Mouse (Mus musculus) liver, adult 2 months (tissue): ENCODE data around the gene Coro2b. TPM values are rescaled to one million over a fixed set of nuclear protein-coding genes. Genes with fewer than 3 reads are reported as not detected.
A peak's percentile ranks its signal among the peaks of the same experiment; 100 is the strongest.

Experiments used
- DNase-seq: peaks from one replicate; pipeline ENCODE4 v3.0.0-alpha.2; 2011; ENCODE audit warnings: low read depth, low spot score; ENCODE audit errors: extremely low read depth
- H3K27ac ChIP-seq: fragments of 200-500 bp; replicated peaks from 2 replicates; pipeline ENCODE4 v1.5.1; 2012; ENCODE audit warnings: low read depth, mild to moderate bottlenecking, control low read depth, inconsistent platforms, low read length; ENCODE audit not compliant: insufficient read depth
- H3K27me3 ChIP-seq: fragments of 200-500 bp; 2 replicates; pipeline ENCODE4 v1.6.1; 2012; ENCODE audit warnings: mild to moderate bottlenecking, moderate library complexity, low read length, inconsistent platforms; ENCODE audit not compliant: control insufficient read depth, insufficient read depth
- H3K36me3 ChIP-seq: fragments of 200-500 bp; 2 replicates; pipeline ENCODE4 v1.6.1; 2012; ENCODE audit warnings: low read length, inconsistent platforms; ENCODE audit not compliant: control insufficient read depth, insufficient read depth
- H3K4me1 ChIP-seq: fragments of 200-500 bp; 2 replicates; pipeline ENCODE4 v1.6.1; 2011; ENCODE audit warnings: low read length; ENCODE audit not compliant: control insufficient read depth, insufficient read depth
- H3K4me3 ChIP-seq: fragments of 200-500 bp; 2 replicates; pipeline ENCODE4 v1.5.1; 2011; ENCODE audit warnings: low read depth, mild to moderate bottlenecking, control low read depth, low read length, moderate library complexity; ENCODE audit not compliant: insufficient read depth
- H3K79me2 ChIP-seq: fragments of 200-500 bp; 2 replicates; pipeline ENCODE4 v1.6.1; 2012; ENCODE audit warnings: inconsistent platforms, mild to moderate bottlenecking, low read length, moderate library complexity; ENCODE audit not compliant: control insufficient read depth, insufficient read depth
- H3K9ac ChIP-seq: fragments of 200-500 bp; 2 replicates; pipeline ENCODE4 v1.6.1; 2012; ENCODE audit warnings: low read depth, mild to moderate bottlenecking, control low read depth, inconsistent platforms, low read length
- CTCF ChIP-seq: fragments of 200-500 bp; IDR thresholded peaks from 2 replicates; pipeline ENCODE4 v1.5.1; 2011; ENCODE audit warnings: low read depth, low read length, control low read depth
- POLR2A ChIP-seq: fragments of 200-500 bp; IDR thresholded peaks from 2 replicates; pipeline ENCODE4 v1.6.1; 2011; ENCODE audit warnings: low read length, control low read depth; ENCODE audit not compliant: insufficient read depth; ENCODE audit errors: extremely low read depth
- WGBS: fragments of 180-500 bp; shearing (Covaris S2); methylation state at CpG from one replicate; pipeline ENCODE4 v1.1.7; 2018; 5-methylcytosine and 5-hydroxymethylcytosine counted together
- polyA plus RNA-seq: library from polyadenylated mRNA; depleted of rRNA; stranded (reverse); fragments of >200 nt; gene quantifications from 2 replicates; pipeline ENCODE4 v1.2.3, GENCODE M21; 2012
- total RNA-seq: library from RNA; depleted of rRNA; stranded (reverse); fragments of >200 nt; gene quantifications from 2 replicates; pipeline ENCODE4 v1.2.3, GENCODE M21; 2014

Gene Coro2b
- total and polyA plus RNA-seq, 2 experiments: 1.5 to 2.7 TPM

DNA sequence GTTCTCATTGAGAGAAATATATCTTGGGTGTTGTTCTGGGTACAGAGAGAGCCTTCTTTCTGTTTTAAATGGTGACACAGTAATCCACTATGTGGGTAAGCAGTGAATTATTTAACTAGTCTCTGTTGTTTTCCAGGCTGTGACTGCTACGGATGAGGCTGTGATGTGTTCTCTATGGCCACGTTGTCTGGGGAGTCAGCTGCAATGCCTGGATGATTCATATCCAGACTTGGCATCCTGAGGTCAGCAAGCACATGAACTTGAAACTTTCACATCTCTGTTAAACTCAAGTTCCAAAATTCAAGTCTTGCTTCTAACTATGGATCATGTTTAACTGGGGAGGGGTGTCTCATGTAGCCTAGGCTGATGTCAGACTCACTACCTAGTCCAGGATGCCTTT lies 142.7 kb downstream of the Coro2b start:
- Histone ChIP-seq H3K79me2 (no peaks in the 10 kb centered on the region), H3K27me3 (no peaks in the 10 kb centered on the region), H3K9ac (no peak overlapping the region), H3K4me1 (no peaks in the 10 kb centered on the region), H3K27ac (no peak overlapping the region), H3K36me3 (no peaks in the 10 kb centered on the region), H3K4me3 (no peak overlapping the region)
- 80% methylated on average over 2 of the region's 2 CpGs for WGBS
- TF ChIP-seq CTCF (no peak), POLR2A (no peak)
- DNase-seq: no peak

DNA sequence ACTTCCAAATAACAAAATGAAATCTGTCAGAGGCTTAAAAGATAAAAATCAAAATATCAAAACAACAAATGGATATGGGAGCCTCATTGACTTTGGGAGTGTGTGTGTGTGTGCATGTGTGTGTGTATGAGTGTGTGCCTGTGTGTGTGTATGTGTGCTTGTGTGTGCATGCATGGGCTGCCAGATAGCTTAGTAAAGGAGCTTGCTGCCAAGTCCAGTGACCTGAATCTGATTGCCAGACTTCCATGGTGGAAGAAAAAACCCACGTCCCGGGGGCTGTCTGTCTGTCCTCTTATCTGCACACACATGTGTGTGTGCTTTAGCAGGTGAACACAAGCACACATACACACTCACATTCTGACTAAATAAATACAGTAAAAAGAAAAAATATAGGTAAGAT lies 143.3 kb downstream of the Coro2b start:
- DNase-seq: no peak
- TF ChIP-seq CTCF (no peak), POLR2A (no peak)
- H3K9ac ChIP-seq: no peak overlapping the region
- H3K36me3 ChIP-seq: no peaks in the 10 kb centered on the region
- H3K4me1 ChIP-seq: no peaks in the 10 kb centered on the region
- no peak overlapping the region for H3K4me3 ChIP-seq
- 50% methylated on average over 2 of the region's 2 CpGs for WGBS
- H3K27me3 ChIP-seq: no peaks in the 10 kb centered on the region
- no peaks in the 10 kb centered on the region for H3K79me2 ChIP-seq
- H3K27ac ChIP-seq: no peak overlapping the region

DNA sequence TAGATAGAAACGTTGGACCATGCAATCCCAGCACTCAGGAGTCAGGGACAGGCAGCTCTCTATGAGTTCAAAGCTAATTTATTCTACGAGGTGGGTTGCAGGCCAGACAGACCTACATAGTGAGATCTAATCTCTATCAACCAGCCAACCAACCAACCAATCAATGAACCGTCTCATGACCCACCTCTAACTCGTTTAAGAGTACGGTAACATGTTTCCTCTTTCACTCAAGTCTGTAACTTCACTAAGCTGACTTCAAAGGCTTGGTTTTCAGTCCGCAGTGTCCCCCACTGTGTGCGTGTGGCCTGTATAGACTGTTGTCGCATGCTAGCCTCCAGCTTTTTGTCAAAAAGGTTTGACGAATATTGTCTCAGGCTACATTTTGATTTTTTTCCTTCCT lies 147.1 kb downstream of the Coro2b start:
- Histone ChIP-seq H3K79me2 (no peaks in the 10 kb centered on the region), H3K4me3 (no peak overlapping the region), H3K4me1 (peaks cover 9% of the 10 kb centered on the region), H3K9ac (no peak overlapping the region), H3K36me3 (no peaks in the 10 kb centered on the region), H3K27ac (no peak overlapping the region), H3K27me3 (no peaks in the 10 kb centered on the region)
- DNase-seq: no peak
- WGBS: 72% methylated on average over 9 of the region's 9 CpGs
- TF ChIP-seq POLR2A (no peak), CTCF (no peak)

DNA sequence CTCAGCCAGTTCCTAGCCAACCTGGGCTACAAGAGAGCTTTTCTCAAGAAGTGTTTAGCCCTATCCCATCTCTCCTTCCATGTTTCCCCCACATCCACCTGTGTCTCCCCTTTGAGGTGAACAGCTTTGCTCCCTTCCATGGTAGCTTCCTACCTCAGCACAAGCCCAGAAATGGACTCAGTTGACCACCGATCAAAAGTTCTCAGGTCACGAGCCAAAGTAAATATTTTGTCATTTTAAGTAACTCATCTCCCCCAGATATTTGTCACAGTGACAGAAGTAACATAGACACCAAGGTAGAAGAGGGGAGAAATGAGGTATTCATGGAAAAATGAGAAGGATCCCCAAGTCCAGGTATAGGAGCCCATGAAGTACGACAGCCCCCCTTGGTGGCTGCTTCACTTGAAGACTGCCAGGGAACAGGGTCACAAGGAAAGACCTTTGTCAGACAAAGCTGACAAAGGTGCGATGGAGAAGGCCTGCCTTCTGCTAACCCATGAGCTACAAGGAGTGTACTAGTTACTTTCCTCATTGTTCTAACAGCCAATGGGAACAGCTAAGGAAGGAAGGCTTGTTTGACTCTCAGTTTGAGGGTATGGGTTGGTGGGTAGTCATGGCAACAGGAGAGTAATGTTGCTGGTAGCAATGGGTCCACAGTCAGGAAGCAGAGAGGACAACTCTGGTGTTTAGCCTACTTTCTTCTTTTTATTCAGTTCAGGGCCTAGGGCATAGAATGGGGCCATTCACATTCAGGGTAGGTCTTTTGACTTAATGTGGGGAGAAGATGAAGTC lies 150.9 kb downstream of the Coro2b start:
- H3K4me3 ChIP-seq: no peak overlapping the region
- 48% methylated on average over 4 of the region's 4 CpGs for WGBS
- H3K27ac ChIP-seq: 0 out of 2 replicates have a peak overlapping the region, but pooled peaks have one; percentile 8
- no peaks in the 10 kb centered on the region for H3K36me3 ChIP-seq
- H3K27me3 ChIP-seq: no peaks in the 10 kb centered on the region
- no peak overlapping the region for H3K9ac ChIP-seq
- peak; percentile 74 for DNase-seq
- no peaks in the 10 kb centered on the region for H3K79me2 ChIP-seq
- H3K4me1 ChIP-seq: peaks cover 11% of the 10 kb centered on the region
- TF ChIP-seq CTCF: no peak
- no peak for TF ChIP-seq POLR2A

DNA sequence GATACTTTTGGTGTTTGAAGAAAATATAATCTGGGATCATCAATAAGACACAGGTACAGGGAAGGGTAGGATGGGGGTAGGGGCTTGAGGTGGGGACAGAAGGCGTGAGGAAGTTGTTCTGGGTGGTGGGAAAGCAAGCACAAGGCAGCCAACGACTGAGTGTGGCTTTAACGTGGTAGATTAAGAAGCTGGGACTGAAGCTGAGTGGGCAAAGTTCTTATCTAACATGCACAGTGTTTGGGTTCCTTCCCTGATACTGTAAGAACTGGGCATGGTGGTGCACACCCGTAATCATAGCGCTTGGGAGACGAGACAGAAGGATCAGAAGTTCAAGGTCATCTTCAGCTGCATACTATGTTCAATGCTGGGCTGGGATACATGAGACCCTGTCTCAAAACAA lies 151.8 kb downstream of the Coro2b start:
- DNase-seq: no peak
- H3K36me3 ChIP-seq: no peaks in the 10 kb centered on the region
- TF ChIP-seq CTCF (no peak), POLR2A (no peak)
- no peaks in the 10 kb centered on the region for H3K79me2 ChIP-seq
- WGBS: 51% methylated on average over 6 of the region's 6 CpGs
- no peak overlapping the region for H3K9ac ChIP-seq
- H3K27me3 ChIP-seq: no peaks in the 10 kb centered on the region
- H3K27ac ChIP-seq: no peak overlapping the region
- H3K4me1 ChIP-seq: peaks cover 16% of the 10 kb centered on the region
- no peak overlapping the region for H3K4me3 ChIP-seq

DNA sequence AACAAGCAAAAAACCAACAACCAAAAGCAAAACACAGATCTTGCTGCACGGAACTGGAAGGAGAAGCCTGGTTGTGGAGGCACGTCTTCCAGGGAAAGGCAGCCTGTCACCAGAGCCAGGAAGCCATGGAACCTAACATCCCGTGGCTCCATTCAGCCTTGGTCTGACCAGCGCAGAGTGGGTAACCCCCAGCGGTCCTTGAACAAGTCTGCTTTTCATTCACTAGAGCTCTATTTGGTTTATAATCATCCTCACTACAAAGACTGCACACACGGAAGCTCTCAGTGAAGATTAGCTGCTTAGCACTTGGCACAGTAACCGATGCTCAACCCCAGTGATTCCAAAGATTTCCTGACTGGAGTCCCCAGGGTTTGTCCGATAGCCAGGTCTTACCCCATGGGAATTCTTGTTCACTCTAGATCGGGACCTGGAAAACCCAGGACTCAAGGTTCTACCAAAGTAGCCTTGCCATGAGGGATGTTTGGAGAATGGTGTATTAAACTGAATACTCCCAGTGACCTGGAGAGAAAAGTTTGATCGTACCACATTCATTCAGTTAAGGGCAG lies 154.2 kb downstream of the Coro2b start:
- no peak overlapping the region for H3K4me3 ChIP-seq
- no peak overlapping the region for H3K9ac ChIP-seq
- H3K36me3 ChIP-seq: peaks cover 5% of the 10 kb centered on the region; the same call in 1 of the 2 replicates
- peaks cover 21% of the 10 kb centered on the region for H3K4me1 ChIP-seq
- 80% methylated on average over 10 of the region's 10 CpGs for WGBS
- no peaks in the 10 kb centered on the region for H3K79me2 ChIP-seq
- H3K27me3 ChIP-seq: no peaks in the 10 kb centered on the region
- DNase-seq: no peak
- H3K27ac ChIP-seq: no peak overlapping the region
- TF ChIP-seq CTCF (no peak), POLR2A (no peak)
